Mouse (Mus musculus) forebrain, embryonic 15.5 days (tissue): ENCODE measurements around the gene Rps10. TPM values are rescaled to one million over a fixed set of nuclear protein-coding genes. Genes with fewer than 3 reads are reported as not detected.

ENCODE experiments used
- ATAC-seq: fragments of 200-750 bp; cut with Nextera tagmentation; replicated peaks from 2 replicates; pipeline ENCODE4 v1.8.0; 2017; ENCODE audit warnings: mild to moderate bottlenecking, moderate TSS enrichment, moderate library complexity
- H3K27ac ChIP-seq: fragments of 300-500 bp; sonication (generic); replicated peaks from 2 replicates; pipeline ENCODE4 v1.5.1; 2015; ENCODE audit warnings: mild to moderate bottlenecking, inconsistent platforms
- H3K27me3 ChIP-seq: fragments of 300-500 bp; sonication (generic); 2 replicates; pipeline ENCODE4 v1.6.1; 2015; ENCODE audit warnings: inconsistent platforms
- H3K36me3 ChIP-seq: fragments of 300-500 bp; sonication (generic); 2 replicates; pipeline ENCODE4 v1.6.1; 2015; ENCODE audit warnings: mild to moderate bottlenecking, inconsistent platforms
- H3K4me1 ChIP-seq: fragments of 300-500 bp; sonication (generic); 2 replicates; pipeline ENCODE4 v1.6.1; 2015; ENCODE audit warnings: inconsistent platforms
- H3K4me2 ChIP-seq: fragments of 300-500 bp; sonication (generic); replicated peaks from 2 replicates; pipeline ENCODE4 v1.6.1; 2015; ENCODE audit warnings: mild to moderate bottlenecking, inconsistent platforms
- H3K4me3 ChIP-seq: fragments of 300-500 bp; sonication (generic); 2 replicates; pipeline ENCODE4 v1.5.1; 2015; ENCODE audit warnings: mild to moderate bottlenecking, inconsistent platforms
- H3K9ac ChIP-seq: fragments of 300-500 bp; sonication (generic); replicated peaks from 2 replicates; pipeline ENCODE4 v1.6.1; 2015; ENCODE audit warnings: mild to moderate bottlenecking, inconsistent platforms
- H3K9me3 ChIP-seq: fragments of 300-500 bp; sonication (generic); 2 replicates; pipeline ENCODE4 v1.6.1; 2016; ENCODE audit warnings: inconsistent platforms
- WGBS: fragments of 180-500 bp; shearing (Covaris S2); methylation state at CpG from one replicate; pipeline ENCODE4 v1.1.7; 2015; ENCODE audit warnings: mixed read lengths; 5-methylcytosine and 5-hydroxymethylcytosine counted together
- polyA plus RNA-seq: library from polyadenylated mRNA; unstranded; fragments of >200 nt; fragmentation: Nextera tagmentation; extraction: Ambion mirVana; gene quantifications from 2 replicates; pipeline ENCODE4 v1.2.1, GENCODE M21; 2015

Gene Rps10
- 578 and 580 TPM in 2 replicates for polyA plus RNA-seq

DNA sequence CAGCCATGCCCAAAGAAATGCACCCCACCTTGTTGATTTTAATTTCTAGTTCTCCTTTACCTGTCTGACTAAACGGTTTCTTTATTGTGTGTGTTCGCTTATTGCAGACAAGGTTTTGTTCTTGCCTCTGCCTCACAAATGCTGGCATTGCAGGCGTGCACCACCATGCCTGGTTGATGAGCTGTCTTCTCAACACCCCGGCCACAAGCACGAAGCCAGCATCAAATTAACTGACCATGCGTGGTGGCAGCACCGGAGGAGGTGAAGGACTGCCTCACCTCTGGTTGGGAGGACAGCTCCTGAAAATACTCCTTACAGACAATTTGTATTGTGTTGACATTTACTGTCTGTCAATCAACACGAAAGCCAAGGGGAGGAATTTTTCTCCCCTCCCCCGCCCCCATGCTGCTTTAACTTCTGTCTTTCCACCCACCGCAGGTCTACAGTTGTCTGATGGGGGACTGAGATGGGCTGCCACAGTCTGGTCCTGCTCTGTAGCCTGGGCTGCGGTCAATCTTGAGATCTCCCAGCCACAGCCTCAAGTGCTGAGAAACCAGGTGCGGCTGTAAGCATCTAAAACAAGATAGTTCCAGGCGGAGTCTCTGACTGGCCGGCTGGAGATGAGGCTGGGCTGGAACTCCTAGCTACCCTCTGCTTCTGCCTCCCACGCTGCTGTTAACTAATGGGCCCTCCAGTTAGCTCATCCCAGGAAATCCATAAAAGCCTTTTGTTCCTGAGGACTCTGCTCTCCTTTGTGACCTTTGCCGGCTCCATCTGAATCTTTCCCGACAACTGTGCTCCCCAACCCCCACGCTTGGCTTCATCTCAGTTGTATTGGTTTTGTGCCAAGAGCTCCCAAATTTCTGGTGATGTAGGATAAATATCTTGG is at the start of gene Rps10:
Gene Rps10, minus strand, starts transcription at position 538 of the 889 bp plus-strand sequence.
- Histone ChIP-seq H3K4me1 (peaks cover 33% of the 10 kb centered on the region), H3K9ac (peak within 1 kb of the TSS; percentile 82), H3K9me3 (no peaks in the 10 kb centered on the region), H3K4me2 (peak within 1 kb of the TSS; percentile 70), H3K27ac (peak within 1 kb of the TSS; percentile 88), H3K4me3 (peak within 1 kb of the TSS; percentile 85), H3K27me3 (no peaks in the 10 kb centered on the region), H3K36me3 (peaks cover 22% of the 10 kb centered on the region)
- no peak for ATAC-seq
- 45% methylated on average over 18 of the region's 18 CpGs for WGBS

DNA sequence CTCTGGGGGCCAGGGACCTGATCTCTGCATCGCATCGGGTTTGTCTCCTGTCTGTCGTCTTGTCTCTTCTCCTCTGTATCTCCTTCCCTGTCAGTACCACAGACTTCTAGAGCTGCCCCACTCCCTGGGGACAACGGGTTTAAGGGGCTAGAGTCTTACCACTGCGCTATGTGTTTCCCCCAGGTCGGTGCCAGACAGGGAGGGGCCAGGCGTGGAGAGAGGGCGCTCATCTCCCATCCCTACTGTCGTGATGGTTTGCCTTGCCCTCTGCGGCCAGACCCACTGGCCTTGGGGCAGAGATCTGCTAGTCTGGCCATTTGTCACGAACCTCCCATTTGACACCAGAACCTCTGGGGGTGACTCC is 49.1 kb upstream of the Rps10 start:
- H3K36me3 ChIP-seq = no peaks in the 10 kb centered on the region
- H3K9ac ChIP-seq = peak overlapping the region; percentile 73
- peaks cover 30% of the 10 kb centered on the region for H3K4me1 ChIP-seq
- ATAC-seq = peak; percentile 49
- H3K4me3 ChIP-seq = peak overlapping the region; percentile 69
- peak overlapping the region; percentile 98 for H3K4me2 ChIP-seq
- peak overlapping the region; percentile 62; the same call in 1 of the 2 replicates for H3K27ac ChIP-seq
- peaks cover 3% of the 10 kb centered on the region; the same call in 1 of the 2 replicates for H3K27me3 ChIP-seq
- no peaks in the 10 kb centered on the region for H3K9me3 ChIP-seq
- WGBS = 0% methylated on average over 11 of the region's 11 CpGs

DNA sequence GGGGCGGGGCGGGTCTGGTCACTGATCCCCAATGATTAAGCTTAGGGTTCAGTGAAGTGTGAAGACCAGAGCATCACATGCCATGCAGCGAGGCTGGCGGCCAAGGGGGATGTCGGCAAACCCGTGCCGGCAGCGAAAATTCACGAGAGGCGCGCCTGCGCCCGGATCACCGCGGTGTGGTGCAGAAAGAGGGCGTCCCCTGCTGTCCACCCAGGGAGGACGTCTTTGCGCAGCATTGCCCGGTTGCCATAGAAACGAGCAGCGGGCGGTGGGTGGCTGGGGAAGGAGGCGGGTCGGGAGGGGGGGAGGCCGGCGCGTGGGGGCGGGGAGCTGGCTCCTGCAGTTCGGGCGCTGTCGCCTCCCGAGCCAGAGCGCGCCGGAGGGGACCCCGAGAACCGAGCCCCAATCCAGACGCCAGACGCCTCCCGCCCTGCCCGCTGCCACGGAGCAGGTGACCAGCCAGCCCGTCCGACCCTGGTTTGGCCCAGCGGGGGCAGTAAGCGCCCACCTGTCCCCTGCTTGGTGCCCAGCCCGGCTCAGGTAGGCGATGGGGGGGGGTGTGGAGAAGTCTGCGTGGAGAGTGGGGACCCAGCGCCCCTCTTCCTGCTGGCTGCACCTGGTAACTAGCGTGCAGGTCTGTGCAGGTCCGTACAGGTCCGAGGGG is 48.5 kb upstream of the Rps10 start:
- peak; percentile 58 for ATAC-seq
- peak overlapping the region; percentile 98 for H3K4me2 ChIP-seq
- peaks cover 33% of the 10 kb centered on the region for H3K4me1 ChIP-seq
- H3K27ac ChIP-seq = peak overlapping the region; percentile 62
- WGBS = under 1% methylated on average over 44 of the region's 53 CpGs
- H3K36me3 ChIP-seq = no peaks in the 10 kb centered on the region
- H3K9ac ChIP-seq = peak overlapping the region; percentile 73
- H3K27me3 ChIP-seq = peaks cover 3% of the 10 kb centered on the region; the same call in 1 of the 2 replicates
- no peaks in the 10 kb centered on the region for H3K9me3 ChIP-seq
- H3K4me3 ChIP-seq = peak overlapping the region; percentile 69

DNA sequence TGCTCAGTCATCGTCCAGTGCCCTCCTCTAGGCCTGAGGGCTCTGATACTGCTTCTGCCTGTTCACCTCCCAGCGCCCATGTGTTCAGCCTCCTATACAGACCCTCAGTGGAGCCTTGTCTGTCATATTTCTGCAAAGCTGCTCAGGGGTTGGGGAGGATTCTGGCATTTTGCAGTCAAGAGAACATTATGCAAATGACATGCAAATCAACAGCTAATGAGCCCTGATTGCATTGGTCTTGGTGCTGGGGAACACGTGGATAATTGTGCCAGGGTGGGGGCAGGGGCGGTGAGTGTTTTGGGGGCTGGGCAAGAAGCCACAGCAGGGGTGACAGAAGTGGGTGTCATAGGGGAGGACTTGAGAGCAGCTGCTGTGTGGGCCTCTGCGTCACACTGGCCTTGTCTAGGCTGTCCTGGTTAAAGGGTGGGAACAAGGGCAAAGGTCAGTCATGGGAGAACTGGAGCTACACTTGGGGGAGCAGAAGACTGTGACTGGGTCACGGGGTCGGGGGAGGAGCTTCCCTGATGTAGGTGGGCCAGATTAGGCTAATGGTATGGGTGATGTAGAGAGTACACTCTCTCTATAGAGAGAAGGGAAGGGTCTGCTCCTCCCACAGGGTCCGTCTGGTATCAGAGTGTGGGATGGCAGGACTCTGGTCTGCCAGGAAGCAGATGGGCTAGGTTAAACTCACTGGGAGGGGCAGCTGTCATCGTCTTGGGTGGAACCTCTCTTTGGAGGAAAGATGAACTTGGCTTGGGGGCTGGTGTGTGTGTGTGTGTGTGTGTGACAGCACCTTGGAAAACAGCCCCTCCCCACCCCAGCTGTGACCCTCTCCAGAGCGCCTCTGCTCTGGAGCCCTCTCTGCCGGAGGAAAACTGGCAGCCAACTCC is 42.7 kb upstream of the Rps10 start:
- H3K4me1 ChIP-seq = peaks cover 46% of the 10 kb centered on the region

DNA sequence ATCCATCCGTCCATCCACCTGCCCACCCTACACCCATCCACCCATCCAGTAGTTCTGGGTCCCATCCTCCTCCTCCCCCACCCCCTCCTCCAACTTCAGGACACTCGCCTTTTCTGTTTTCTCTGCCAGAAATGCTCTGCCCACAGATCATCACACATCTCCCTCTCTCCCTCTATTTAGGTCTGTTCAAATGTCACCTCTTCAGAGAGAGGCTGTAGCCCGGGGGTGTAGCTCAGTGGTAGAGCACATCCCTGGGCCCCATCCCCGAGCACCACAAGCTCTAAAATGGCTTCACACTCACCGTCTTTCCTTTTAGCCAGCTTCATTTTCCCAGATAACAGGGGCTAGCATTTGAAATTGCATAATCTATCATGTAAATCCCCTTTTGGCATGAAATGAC is 41.3 kb upstream of the Rps10 start:
- peak overlapping the region; percentile 93 for H3K27ac ChIP-seq
- WGBS = 84% methylated on average over 5 of the region's 5 CpGs
- no peak for ATAC-seq

More for the DNA sequence above, 42.7 kb upstream of the Rps10 start:
- H3K36me3 ChIP-seq = no peaks in the 10 kb centered on the region
- 0 out of 2 replicates have a peak overlapping the region, but pooled peaks have one; percentile 13 for H3K4me2 ChIP-seq
- no peaks in the 10 kb centered on the region for H3K27me3 ChIP-seq
- WGBS = 18% methylated on average over 11 of the region's 11 CpGs
- ATAC-seq = peak; percentile 85
- H3K9me3 ChIP-seq = no peaks in the 10 kb centered on the region
- H3K4me3 ChIP-seq = no peak overlapping the region
- peak overlapping the region; percentile 93 for H3K27ac ChIP-seq
- 0 out of 2 replicates have a peak overlapping the region, but pooled peaks have one; percentile 17 for H3K9ac ChIP-seq

DNA sequence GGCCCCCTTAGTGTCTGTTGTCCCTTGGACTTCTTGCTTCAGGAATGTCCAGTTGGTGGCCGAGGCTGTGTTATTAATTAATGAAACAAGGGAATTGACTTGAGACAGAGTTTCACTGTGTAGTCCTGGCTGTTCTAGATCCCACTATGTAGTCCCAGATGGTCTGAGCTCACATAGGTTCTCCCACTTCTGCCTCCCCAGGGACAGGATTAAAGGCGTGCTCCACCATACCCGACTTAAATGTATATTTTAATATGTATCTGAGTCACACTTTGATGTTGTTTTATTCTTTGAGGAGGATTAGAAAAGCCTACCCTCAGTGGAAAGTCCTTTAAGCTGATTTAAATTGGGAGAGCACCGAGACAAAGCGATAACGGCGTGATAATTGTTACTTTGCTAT is 39.8 kb upstream of the Rps10 start:
- Histone ChIP-seq H3K27ac (peak overlapping the region; percentile 39; the same call in 1 of the 2 replicates), H3K36me3 (no peaks in the 10 kb centered on the region), H3K27me3 (no peaks in the 10 kb centered on the region), H3K9me3 (no peaks in the 10 kb centered on the region), H3K9ac (no peak overlapping the region), H3K4me2 (no peak overlapping the region), H3K4me1 (peaks cover 46% of the 10 kb centered on the region), H3K4me3 (no peak overlapping the region)
- WGBS = 40% methylated on average over 7 of the region's 7 CpGs
- no peak for ATAC-seq

More for the DNA sequence above, 41.3 kb upstream of the Rps10 start:
- no peak overlapping the region for H3K9ac ChIP-seq
- H3K4me1 ChIP-seq = peaks cover 46% of the 10 kb centered on the region
- no peak overlapping the region for H3K4me3 ChIP-seq
- no peaks in the 10 kb centered on the region for H3K27me3 ChIP-seq
- no peak overlapping the region for H3K4me2 ChIP-seq
- H3K9me3 ChIP-seq = no peaks in the 10 kb centered on the region
- H3K36me3 ChIP-seq = no peaks in the 10 kb centered on the region

DNA sequence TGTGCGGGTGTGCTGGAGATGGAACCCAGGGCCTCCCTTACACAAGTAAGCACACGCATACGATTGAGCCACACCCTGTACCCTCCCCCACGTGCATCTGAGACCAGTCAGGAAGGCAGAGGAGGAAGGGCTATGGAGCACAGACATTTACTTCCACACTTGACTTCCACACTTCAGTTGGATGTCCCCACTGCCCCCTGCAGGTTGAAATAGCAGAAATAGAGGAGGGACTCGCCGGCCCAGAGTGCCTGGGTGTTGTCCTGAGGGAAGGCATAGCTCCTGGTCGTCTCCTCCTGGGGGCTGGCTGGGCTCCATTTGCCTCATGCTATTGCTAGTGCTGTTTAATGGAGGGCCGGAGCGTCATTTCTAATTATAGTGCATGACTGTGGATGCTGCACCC is 39.0 kb upstream of the Rps10 start:
- ATAC-seq = no peak

DNA sequence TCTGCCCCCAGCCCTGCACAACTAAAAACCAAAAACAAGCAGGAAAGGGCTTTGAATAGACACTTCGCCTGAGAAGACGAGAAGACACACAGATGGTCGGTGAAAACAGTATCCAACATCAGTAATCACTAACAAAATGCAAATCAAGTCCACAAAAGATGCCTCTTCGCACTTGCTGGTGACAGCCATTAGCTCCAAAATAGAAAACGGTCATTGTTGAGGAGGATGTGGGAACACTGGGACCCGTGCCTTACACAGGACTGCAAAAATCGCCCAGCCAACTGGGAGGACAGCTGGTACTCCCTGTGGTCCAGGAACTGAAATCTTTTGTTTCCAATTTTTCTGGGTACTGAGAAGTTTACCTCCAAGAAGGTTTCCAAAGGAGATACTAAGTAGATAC is 37.5 kb upstream of the Rps10 start:
- Histone ChIP-seq H3K27ac (peak overlapping the region; percentile 49), H3K27me3 (no peaks in the 10 kb centered on the region), H3K36me3 (no peaks in the 10 kb centered on the region), H3K4me3 (no peak overlapping the region), H3K4me1 (peaks cover 32% of the 10 kb centered on the region), H3K9ac (no peak overlapping the region), H3K4me2 (no peak overlapping the region), H3K9me3 (no peaks in the 10 kb centered on the region)
- 37% methylated on average over 7 of the region's 7 CpGs for WGBS
- ATAC-seq = no peak

More for the DNA sequence above, 39.0 kb upstream of the Rps10 start:
- H3K27ac ChIP-seq = peak overlapping the region; percentile 39; the same call in 1 of the 2 replicates
- 69% methylated on average over 9 of the region's 9 CpGs for WGBS
- peaks cover 46% of the 10 kb centered on the region for H3K4me1 ChIP-seq
- no peak overlapping the region for H3K9ac ChIP-seq
- H3K27me3 ChIP-seq = no peaks in the 10 kb centered on the region
- H3K4me2 ChIP-seq = no peak overlapping the region
- no peaks in the 10 kb centered on the region for H3K9me3 ChIP-seq
- H3K4me3 ChIP-seq = no peak overlapping the region
- no peaks in the 10 kb centered on the region for H3K36me3 ChIP-seq

DNA sequence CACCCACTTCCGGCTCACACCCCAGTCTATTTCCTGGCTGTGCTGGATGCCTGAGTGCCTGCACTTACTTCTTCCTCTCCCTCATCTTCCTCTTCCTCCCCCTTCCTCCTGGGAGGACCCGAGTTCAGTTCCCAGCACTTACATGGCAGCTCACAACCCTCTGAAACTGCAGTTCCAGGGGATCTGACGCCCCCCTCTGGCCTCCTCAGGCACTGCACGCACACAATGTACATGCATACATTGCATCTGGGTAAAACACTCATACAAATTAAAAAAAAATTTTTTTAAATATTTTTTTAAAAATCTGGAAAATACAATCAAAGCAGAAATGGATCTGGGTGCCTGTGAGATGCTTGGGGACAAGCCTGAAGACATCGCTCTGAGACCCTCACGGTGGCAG is 35.3 kb upstream of the Rps10 start:
- no peaks in the 10 kb centered on the region for H3K9me3 ChIP-seq
- no peak overlapping the region for H3K9ac ChIP-seq
- H3K4me2 ChIP-seq = no peak overlapping the region
- H3K36me3 ChIP-seq = no peaks in the 10 kb centered on the region
- WGBS = 85% methylated on average over 6 of the region's 6 CpGs
- H3K27me3 ChIP-seq = no peaks in the 10 kb centered on the region
- no peak overlapping the region for H3K27ac ChIP-seq
- no peak overlapping the region for H3K4me3 ChIP-seq
- no peak for ATAC-seq
- peaks cover 14% of the 10 kb centered on the region for H3K4me1 ChIP-seq

DNA sequence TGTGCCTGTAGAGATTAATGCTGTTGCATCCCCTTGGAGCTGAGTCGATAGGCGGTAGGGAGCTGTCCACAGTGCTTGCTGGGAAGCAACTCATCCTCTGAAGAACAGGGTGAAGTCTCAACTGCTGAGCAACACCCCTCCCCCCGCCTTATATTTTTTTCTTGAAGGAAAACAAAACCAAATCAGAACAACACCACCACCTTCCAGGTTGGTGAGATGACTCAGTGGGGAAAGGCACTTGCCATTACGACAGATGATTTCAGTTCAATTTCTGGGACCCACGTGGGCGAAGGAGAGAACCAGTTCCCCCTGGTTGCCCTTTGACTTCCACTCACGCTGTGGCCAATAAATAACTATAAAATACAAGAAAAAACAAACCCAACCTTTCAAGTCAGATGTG is 22.3 kb upstream of the Rps10 start:
- no peak overlapping the region for H3K9ac ChIP-seq
- no peak for ATAC-seq
- H3K27me3 ChIP-seq = no peaks in the 10 kb centered on the region
- peaks cover 22% of the 10 kb centered on the region for H3K4me1 ChIP-seq
- WGBS = 80% methylated on average over 7 of the region's 7 CpGs
- no peaks in the 10 kb centered on the region for H3K9me3 ChIP-seq
- no peak overlapping the region for H3K4me3 ChIP-seq
- H3K36me3 ChIP-seq = no peaks in the 10 kb centered on the region
- no peak overlapping the region for H3K4me2 ChIP-seq
- H3K27ac ChIP-seq = no peak overlapping the region

DNA sequence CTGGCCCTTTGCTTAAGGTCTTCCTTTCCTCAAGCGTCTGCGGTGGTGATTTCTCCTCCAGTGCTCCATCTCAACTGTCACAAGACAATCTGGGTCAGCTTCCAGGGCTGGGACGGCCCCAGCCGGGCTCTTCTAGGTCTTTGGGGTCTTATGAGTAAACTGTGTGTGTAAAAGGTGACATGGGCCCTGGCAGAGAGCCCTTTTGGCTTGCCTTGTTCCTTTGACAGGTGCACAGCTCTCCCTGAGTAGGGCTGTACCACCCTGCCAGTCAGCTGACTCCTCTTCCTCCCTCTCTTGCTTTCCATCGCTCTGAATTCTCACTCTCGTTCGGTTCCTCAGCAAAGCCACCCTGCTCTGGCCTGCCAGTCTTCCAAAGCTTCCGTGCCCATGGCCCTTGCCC is 20.7 kb upstream of the Rps10 start:
- 66% methylated on average over 8 of the region's 8 CpGs for WGBS
- H3K9me3 ChIP-seq = no peaks in the 10 kb centered on the region
- peaks cover 22% of the 10 kb centered on the region for H3K4me1 ChIP-seq
- H3K9ac ChIP-seq = no peak overlapping the region
- H3K27me3 ChIP-seq = no peaks in the 10 kb centered on the region
- ATAC-seq = no peak
- no peak overlapping the region for H3K4me2 ChIP-seq
- no peak overlapping the region for H3K27ac ChIP-seq
- no peaks in the 10 kb centered on the region for H3K36me3 ChIP-seq
- H3K4me3 ChIP-seq = no peak overlapping the region
